Mouse (Mus musculus): ENCODE measurements around the gene Fgf23. TPM values are rescaled to one million over a fixed set of nuclear protein-coding genes. Genes with fewer than 3 reads are reported as not detected.

Gene Fgf23
- polyA plus RNA-seq (2015; fragmentation: Nextera tagmentation; extraction: Ambion mirVana) = 0.24 TPM in 2 replicates

DNA sequence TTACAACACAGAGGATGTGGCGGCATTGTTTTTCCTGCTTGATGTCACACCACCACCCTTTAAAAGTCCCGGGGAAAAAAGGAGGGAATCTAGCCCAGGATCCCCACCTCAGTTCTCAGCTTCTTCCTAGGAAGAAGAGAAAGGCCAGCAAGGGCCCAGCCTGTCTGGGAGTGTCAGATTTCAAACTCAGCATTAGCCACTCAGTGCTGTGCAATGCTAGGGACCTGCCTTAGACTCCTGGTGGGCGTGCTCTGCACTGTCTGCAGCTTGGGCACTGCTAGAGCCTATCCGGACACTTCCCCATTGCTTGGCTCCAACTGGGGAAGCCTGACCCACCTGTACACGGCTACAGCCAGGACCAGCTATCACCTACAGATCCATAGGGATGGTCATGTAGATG is at the start of gene Fgf23:
Gene Fgf23 (plus strand): TSS at position 86 of the 400 bp plus-strand sequence.
- no peaks in the 10 kb centered on the region for H3K9me3 ChIP-seq (replicated peaks)
- peak within 1 kb of the TSS; percentile 23; the same call in 1 of the 2 replicates for H3K4me2 ChIP-seq
- no peak within 1 kb of the TSS for H3K27ac ChIP-seq
- no peak for ATAC-seq (replicated peaks; ENCODE audit: insufficient number of reproducible peaks, insufficient read depth, low FRiP score, low read depth)
- no peak within 1 kb of the TSS for H3K4me3 ChIP-seq
- no peak within 1 kb of the TSS for H3K9ac ChIP-seq
- H3K27me3 ChIP-seq = no peaks in the 10 kb centered on the region
- no peaks in the 10 kb centered on the region for H3K36me3 ChIP-seq
- WGBS = 14% methylated on average over 5 of the region's 5 CpGs
- H3K4me1 ChIP-seq (replicated peaks) = peaks cover 14% of the 10 kb centered on the region

DNA sequence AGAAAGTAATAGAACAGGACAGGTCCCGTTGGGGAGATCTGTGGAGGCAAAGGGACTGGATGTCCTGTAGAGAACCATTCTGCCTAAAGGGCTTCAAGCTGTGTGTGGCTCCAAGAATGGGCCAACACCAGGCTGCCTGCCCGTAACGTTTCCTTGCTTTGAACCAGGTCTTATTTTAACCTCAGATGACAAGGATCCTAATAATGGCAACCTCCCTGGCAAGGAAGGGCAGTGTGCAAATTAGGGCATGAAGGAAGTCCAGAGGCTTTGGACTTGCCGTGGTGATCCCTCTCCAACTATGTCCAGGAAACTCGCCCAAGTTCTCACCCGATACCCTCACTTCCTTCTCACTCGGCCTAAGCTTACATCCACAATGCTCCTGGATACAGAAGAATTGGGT is 47.9 kb upstream of the Fgf23 start:
- no peak for ATAC-seq (replicated peaks; ENCODE audit: insufficient number of reproducible peaks, insufficient read depth, low FRiP score, low read depth)
- H3K9ac ChIP-seq = no peak overlapping the region
- H3K36me3 ChIP-seq = no peaks in the 10 kb centered on the region
- H3K4me2 ChIP-seq = no peak overlapping the region
- 0 out of 2 replicates have a peak, but pooled peaks cover 3% of the 10 kb centered on the region for H3K4me1 ChIP-seq (replicated peaks)
- H3K9me3 ChIP-seq (replicated peaks) = no peaks in the 10 kb centered on the region
- H3K27ac ChIP-seq = no peak overlapping the region
- 62% methylated on average over 7 of the region's 7 CpGs for WGBS
- no peak overlapping the region for H3K4me3 ChIP-seq
- 0 out of 2 replicates have a peak, but pooled peaks cover 3% of the 10 kb centered on the region for H3K27me3 ChIP-seq

DNA sequence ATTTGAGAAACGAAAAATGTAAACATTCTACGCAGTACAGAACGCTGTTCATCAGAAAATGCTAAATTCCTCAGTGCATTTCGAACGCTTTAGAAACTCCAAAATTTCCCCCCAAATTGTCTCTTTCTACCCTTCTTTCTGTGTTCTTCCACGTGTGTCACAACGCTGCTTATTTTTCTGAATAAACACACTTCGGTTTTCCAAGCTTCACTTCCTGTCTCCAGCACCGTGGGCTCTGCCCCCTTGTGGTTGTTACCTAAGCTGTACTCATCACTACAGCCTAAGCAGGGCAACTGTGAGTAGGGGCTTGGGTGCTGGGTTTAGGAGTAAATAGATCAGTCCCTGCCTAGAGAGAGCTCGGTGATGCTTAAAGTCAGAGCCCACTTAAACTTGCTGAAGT is 37.9 kb upstream of the Fgf23 start:
- no peak overlapping the region for H3K27ac ChIP-seq
- no peaks in the 10 kb centered on the region for H3K27me3 ChIP-seq
- H3K36me3 ChIP-seq = no peaks in the 10 kb centered on the region
- no peaks in the 10 kb centered on the region for H3K9me3 ChIP-seq (replicated peaks)
- 22% methylated on average over 10 of the region's 10 CpGs for WGBS
- H3K9ac ChIP-seq = no peak overlapping the region
- peak overlapping the region; percentile 35 for H3K4me3 ChIP-seq
- no peaks in the 10 kb centered on the region; the same call in 1 of the 2 replicates for H3K4me1 ChIP-seq (replicated peaks)
- no peak; the same call in 1 of the 2 replicates for ATAC-seq (replicated peaks; ENCODE audit: insufficient number of reproducible peaks, insufficient read depth, low FRiP score, low read depth)
- H3K4me2 ChIP-seq = peak overlapping the region; percentile 54

- no peak overlapping the region for H3K27ac ChIP-seq
- WGBS = 22% methylated on average over 6 of the region's 6 CpGs
- no peaks in the 10 kb centered on the region for H3K36me3 ChIP-seq
- H3K4me3 ChIP-seq = no peak overlapping the region
- 0 out of 2 replicates have a peak overlapping the region, but pooled peaks have one; percentile 3 for H3K4me2 ChIP-seq
- no peaks in the 10 kb centered on the region for H3K9me3 ChIP-seq (replicated peaks)
- no peak overlapping the region for H3K9ac ChIP-seq
- no peaks in the 10 kb centered on the region for H3K27me3 ChIP-seq
- H3K4me1 ChIP-seq (replicated peaks) = peaks cover 10% of the 10 kb centered on the region
- ATAC-seq (replicated peaks; ENCODE audit: insufficient number of reproducible peaks, insufficient read depth, low FRiP score, low read depth) = no peak
These were observed 27.8 kb upstream of the Fgf23 start for GRCm38 (mm10) chr6:127044909-127045308.

- Histone ChIP-seq H3K9me3 (replicated peaks) (no peaks in the 10 kb centered on the region), H3K4me2 (no peak overlapping the region), H3K27ac (no peak overlapping the region), H3K4me3 (no peak overlapping the region), H3K27me3 (no peaks in the 10 kb centered on the region), H3K9ac (no peak overlapping the region), H3K4me1 (replicated peaks) (no peaks in the 10 kb centered on the region), H3K36me3 (no peaks in the 10 kb centered on the region)
- WGBS = 66% methylated on average over 4 of the region's 4 CpGs
- ATAC-seq (replicated peaks; ENCODE audit: insufficient number of reproducible peaks, insufficient read depth, low FRiP score, low read depth) = no peak
These were observed 21.9 kb upstream of the Fgf23 start for GRCm38 (mm10) chr6:127050847-127051246.

DNA sequence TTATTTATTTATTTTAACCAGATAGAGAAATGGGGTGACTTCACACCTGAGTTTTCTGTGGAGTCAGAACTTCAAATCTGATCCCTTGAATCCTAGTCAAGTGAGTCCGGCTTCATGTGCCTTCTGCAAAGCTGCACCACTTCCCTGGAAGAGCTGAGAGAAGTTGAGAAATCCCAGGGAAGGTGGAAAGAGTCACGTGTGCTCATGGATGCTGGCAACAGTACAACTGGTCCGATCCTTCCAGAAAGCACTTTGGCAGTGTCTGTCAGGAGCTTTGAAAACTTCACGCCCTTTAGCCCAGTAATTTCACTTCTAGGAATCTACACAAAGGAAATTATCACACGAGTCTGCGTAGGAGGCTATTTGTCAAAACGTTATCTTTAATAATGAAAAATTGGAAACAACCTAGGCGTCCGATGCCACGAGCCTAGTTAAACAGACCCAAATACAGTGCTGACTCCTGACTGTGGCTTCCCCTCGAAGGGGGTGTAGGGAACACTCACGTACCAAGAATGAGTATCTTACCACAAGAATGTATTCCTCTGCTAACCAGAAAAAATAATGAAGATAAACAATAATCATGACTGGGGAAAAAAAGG is 15.6 kb upstream of the Fgf23 start:
- Histone ChIP-seq H3K4me1 (replicated peaks) (no peaks in the 10 kb centered on the region), H3K36me3 (no peaks in the 10 kb centered on the region), H3K9me3 (replicated peaks) (no peaks in the 10 kb centered on the region), H3K9ac (no peak overlapping the region), H3K4me3 (no peak overlapping the region), H3K4me2 (no peak overlapping the region), H3K27me3 (no peaks in the 10 kb centered on the region), H3K27ac (no peak overlapping the region)
- ATAC-seq (replicated peaks; ENCODE audit: insufficient number of reproducible peaks, insufficient read depth, low FRiP score, low read depth) = no peak
- 57% methylated on average over 12 of the region's 12 CpGs for WGBS

DNA sequence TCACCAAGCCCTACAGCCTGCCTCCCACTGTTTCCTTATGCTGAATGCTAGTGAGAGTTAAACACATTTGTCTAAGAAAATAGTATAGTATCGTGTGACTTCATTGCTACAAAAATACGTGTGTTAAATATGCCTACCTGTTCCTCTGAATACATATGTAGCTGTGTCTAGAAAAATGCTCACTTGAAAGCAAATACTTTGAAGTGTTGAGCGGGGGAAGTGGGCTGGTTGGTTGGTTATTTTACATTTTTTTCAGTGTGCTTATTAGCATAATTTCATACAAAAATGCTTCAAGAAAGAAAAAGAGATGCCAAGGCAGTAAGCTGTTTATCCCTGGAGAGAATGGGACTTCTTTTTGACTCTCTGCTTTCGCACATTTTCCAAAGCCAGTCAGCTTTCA is 12.7 kb upstream of the Fgf23 start:
- 83% methylated on average over 4 of the region's 4 CpGs for WGBS
- Histone ChIP-seq H3K4me1 (replicated peaks) (peaks cover 10% of the 10 kb centered on the region), H3K36me3 (no peaks in the 10 kb centered on the region), H3K27ac (no peak overlapping the region), H3K9ac (no peak overlapping the region), H3K4me3 (no peak overlapping the region), H3K4me2 (no peak overlapping the region), H3K9me3 (replicated peaks) (no peaks in the 10 kb centered on the region), H3K27me3 (no peaks in the 10 kb centered on the region)
- no peak for ATAC-seq (replicated peaks; ENCODE audit: insufficient number of reproducible peaks, insufficient read depth, low FRiP score, low read depth)

GRCm38 (mm10) chr6:127063915-127064314 is 8.8 kb upstream of the Fgf23 start:
- Histone ChIP-seq H3K27me3 (no peaks in the 10 kb centered on the region), H3K27ac (no peak overlapping the region), H3K4me1 (replicated peaks) (peaks cover 16% of the 10 kb centered on the region), H3K36me3 (no peaks in the 10 kb centered on the region), H3K4me3 (no peak overlapping the region), H3K4me2 (no peak overlapping the region), H3K9ac (no peak overlapping the region), H3K9me3 (replicated peaks) (no peaks in the 10 kb centered on the region)
- 89% methylated on average over 3 of the region's 3 CpGs for WGBS
- ATAC-seq (replicated peaks; ENCODE audit: insufficient number of reproducible peaks, insufficient read depth, low FRiP score, low read depth) = no peak

DNA sequence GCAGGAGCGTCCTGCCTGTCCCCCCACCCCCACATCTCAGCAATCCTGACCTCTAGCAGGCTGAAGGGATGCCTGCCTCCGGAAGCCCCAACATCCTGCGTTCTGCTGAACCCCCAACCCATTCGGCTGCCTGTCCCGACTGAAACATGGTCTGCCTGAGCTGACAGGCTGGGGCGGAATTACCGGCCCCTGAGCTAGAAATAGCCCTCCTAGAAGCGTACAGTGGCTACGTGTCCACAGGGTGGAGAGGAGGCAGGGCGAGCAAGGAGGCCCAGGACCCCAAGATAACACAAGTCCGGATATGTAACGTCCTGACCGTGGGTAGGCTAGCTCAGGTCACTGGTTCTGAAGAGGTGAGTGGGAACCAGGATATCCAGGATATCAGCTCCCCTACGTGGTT is 7.9 kb upstream of the Fgf23 start:
- Histone ChIP-seq H3K4me3 (peak overlapping the region; percentile 29), H3K27me3 (no peaks in the 10 kb centered on the region), H3K9ac (peak overlapping the region; percentile 47), H3K4me2 (peak overlapping the region; percentile 70), H3K9me3 (replicated peaks) (no peaks in the 10 kb centered on the region), H3K36me3 (no peaks in the 10 kb centered on the region), H3K27ac (peak overlapping the region; percentile 60), H3K4me1 (replicated peaks) (peaks cover 16% of the 10 kb centered on the region)
- 3% methylated on average over 14 of the region's 14 CpGs for WGBS
- ATAC-seq (replicated peaks; ENCODE audit: insufficient number of reproducible peaks, insufficient read depth, low FRiP score, low read depth) = peak; percentile 80

DNA sequence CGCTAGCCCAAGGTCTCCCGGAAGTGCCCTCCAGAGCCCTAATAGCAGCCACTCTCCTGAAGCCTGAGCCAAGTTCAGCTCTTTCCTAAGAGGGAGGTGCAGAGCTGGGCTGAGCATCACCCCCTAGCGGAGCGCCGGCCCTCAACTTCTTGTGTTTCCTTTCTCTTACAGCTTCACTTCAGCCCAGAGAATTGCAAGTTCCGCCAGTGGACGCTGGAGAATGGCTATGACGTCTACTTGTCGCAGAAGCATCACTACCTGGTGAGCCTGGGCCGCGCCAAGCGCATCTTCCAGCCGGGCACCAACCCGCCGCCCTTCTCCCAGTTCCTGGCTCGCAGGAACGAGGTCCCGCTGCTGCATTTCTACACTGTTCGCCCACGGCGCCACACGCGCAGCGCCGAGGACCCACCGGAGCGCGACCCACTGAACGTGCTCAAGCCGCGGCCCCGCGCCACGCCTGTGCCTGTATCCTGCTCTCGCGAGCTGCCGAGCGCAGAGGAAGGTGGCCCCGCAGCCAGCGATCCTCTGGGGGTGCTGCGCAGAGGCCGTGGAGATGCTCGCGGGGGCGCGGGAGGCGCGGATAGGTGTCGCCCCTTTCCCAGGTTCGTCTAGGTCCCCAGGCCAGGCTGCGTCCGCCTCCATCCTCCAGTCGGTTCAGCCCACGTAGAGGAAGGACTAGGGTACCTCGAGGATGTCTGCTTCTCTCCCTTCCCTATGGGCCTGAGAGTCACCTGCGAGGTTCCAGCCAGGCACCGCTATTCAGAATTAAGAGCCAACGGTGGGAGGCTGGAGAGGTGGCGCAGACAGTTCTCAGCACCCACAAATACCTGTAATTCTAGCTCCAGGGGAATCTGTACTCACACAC is 7.4 kb downstream of the Fgf23 start:
- Histone ChIP-seq H3K36me3 (no peaks in the 10 kb centered on the region), H3K4me3 (peak overlapping the region; percentile 58), H3K4me2 (peak overlapping the region; percentile 99), H3K27me3 (peaks cover 28% of the 10 kb centered on the region), H3K27ac (no peak overlapping the region), H3K4me1 (replicated peaks) (peaks cover 18% of the 10 kb centered on the region), H3K9ac (peak overlapping the region; percentile 51), H3K9me3 (replicated peaks) (no peaks in the 10 kb centered on the region)
- peak; percentile 64 for ATAC-seq (replicated peaks; ENCODE audit: insufficient number of reproducible peaks, insufficient read depth, low FRiP score, low read depth)
- 3% methylated on average over 59 of the region's 59 CpGs for WGBS

GRCm38 (mm10) chr6:127081820-127082219 is 9.1 kb downstream of the Fgf23 start:
- H3K4me2 ChIP-seq = no peak overlapping the region
- H3K4me1 ChIP-seq (replicated peaks) = peaks cover 18% of the 10 kb centered on the region
- no peak overlapping the region for H3K9ac ChIP-seq
- ATAC-seq (replicated peaks; ENCODE audit: insufficient number of reproducible peaks, insufficient read depth, low FRiP score, low read depth) = no peak
- H3K9me3 ChIP-seq (replicated peaks) = no peaks in the 10 kb centered on the region
- peaks cover 28% of the 10 kb centered on the region for H3K27me3 ChIP-seq
- WGBS = 71% methylated on average over 6 of the region's 6 CpGs
- H3K27ac ChIP-seq = no peak overlapping the region
- no peaks in the 10 kb centered on the region for H3K36me3 ChIP-seq
- H3K4me3 ChIP-seq = no peak overlapping the region

All from heart, embryonic 15.5 days (tissue).